Mouse (Mus musculus) ES-Bruce4 (cell line): Measurements from ENCODE around the gene Man1c1. TPM values are rescaled to one million over a fixed set of nuclear protein-coding genes. Genes with fewer than 3 reads are reported as not detected.

Source experiments
- H3K27ac ChIP-seq: 2 replicates; pipeline ENCODE4 v1.5.1; 2012; ENCODE audit warnings: low read length, inconsistent platforms; ENCODE audit not compliant: insufficient read depth
- H3K27me3 ChIP-seq: 2 replicates; pipeline ENCODE4 v1.6.1; 2012; ENCODE audit warnings: mild to moderate bottlenecking, low read length, inconsistent platforms; ENCODE audit not compliant: control insufficient read depth, poor library complexity, insufficient read depth, severe bottlenecking
- H3K36me3 ChIP-seq: 2 replicates; pipeline ENCODE4 v1.6.1; 2012; ENCODE audit warnings: inconsistent platforms, mild to moderate bottlenecking, low read length, moderate library complexity; ENCODE audit not compliant: control insufficient read depth, poor library complexity, insufficient read depth, severe bottlenecking
- H3K4me1 ChIP-seq: one replicate; pipeline ENCODE4 v1.8.1; 2011; ENCODE audit warnings: low read length; ENCODE audit not compliant: control insufficient read depth, insufficient read depth
- H3K4me3 ChIP-seq: 2 replicates; pipeline ENCODE4 v1.5.1; 2011; ENCODE audit warnings: low read depth, mild to moderate bottlenecking, low read length
- H3K9ac ChIP-seq: 2 replicates; pipeline ENCODE4 v1.6.1; 2012; ENCODE audit warnings: low read depth, mild to moderate bottlenecking, inconsistent platforms; ENCODE audit not compliant: poor library complexity, severe bottlenecking
- H3K9me3 ChIP-seq: replicated peaks from 2 replicates; pipeline ENCODE4 v1.6.1; 2012; ENCODE audit warnings: mild to moderate bottlenecking, low read length, inconsistent platforms; ENCODE audit not compliant: control insufficient read depth, poor library complexity, insufficient read depth, severe bottlenecking
- CTCF ChIP-seq: IDR thresholded peaks from one replicate; pipeline ENCODE4 v1.8.1; 2011; ENCODE audit warnings: low read depth, low read length
- EP300 ChIP-seq: IDR thresholded peaks from 2 replicates; pipeline ENCODE4 v1.6.1; 2011; ENCODE audit warnings: low read depth, low read length; ENCODE audit not compliant: insufficient read depth
- POLR2A ChIP-seq: IDR thresholded peaks from one replicate; pipeline ENCODE4 v1.8.1; 2011; ENCODE audit warnings: low read length; ENCODE audit not compliant: insufficient read depth
- polyA plus RNA-seq: library from polyadenylated mRNA; stranded (reverse); fragments of >200 nt; gene quantifications from 2 replicates; pipeline ENCODE4 v1.2.4, GENCODE M21; 2011; ENCODE audit warnings: low read depth; ENCODE audit not compliant: missing spikeins, insufficient read depth, insufficient read length

The Man1c1 gene
- polyA plus RNA-seq, 1 experiment, result 7.1 TPM

DNA sequence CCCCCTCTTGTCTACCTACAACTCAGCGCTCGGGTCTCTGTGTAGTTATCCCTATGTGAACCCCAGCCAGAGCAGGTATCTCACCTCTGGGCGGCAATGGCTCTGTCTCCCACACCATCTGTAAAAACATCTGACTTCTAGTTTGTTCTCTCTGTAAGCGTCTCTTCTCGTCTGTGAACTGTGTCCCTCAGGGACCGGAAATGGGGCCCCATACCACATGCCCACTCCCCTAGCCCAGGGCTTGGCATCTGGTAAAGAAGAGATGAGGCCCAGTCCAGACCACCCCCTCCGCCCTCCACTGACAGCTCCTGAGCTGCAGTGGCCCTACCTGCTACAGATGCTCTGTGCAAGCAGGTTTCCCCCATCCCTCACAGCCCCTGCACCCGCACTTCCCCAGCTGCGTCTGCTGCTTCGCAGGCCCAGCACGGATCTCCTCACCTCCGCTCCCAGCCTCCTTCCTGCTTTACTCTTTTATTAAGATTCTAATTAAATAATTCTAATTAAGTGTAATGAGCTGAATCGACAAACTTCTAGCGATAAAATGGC lies 33.3 kb upstream of the Man1c1 start:
- H3K27ac ChIP-seq, result no peak overlapping the region
- H3K4me3 ChIP-seq, result no peak overlapping the region
- H3K9ac ChIP-seq, result no peak overlapping the region
- no peaks in the 10 kb centered on the region for H3K9me3 ChIP-seq
- no peak for TF ChIP-seq POLR2A
- peaks cover 7% of the 10 kb centered on the region for H3K4me1 ChIP-seq
- H3K36me3 ChIP-seq, result no peaks in the 10 kb centered on the region
- no peaks in the 10 kb centered on the region for H3K27me3 ChIP-seq

DNA sequence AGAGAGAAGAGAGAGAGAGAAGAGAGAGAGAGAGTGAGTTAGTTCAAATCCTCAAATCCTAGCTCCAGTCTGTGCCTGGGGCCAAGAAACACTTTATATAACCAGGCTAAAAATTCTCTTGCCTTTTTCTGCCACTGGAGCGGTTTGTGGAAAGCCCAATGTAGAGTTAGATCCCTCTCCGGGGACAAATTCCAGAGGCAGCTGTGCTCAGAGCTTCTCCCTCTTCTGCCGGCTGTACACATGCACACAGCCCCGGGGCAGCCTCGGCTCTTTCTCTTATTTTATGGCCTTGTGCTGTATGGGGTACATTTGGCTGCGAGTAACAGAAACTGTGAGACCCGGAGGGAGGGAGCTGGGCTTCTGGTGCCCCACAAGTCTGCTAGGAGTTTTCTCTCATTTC lies 32.1 kb upstream of the Man1c1 start:
- H3K9me3 ChIP-seq, result no peaks in the 10 kb centered on the region
- H3K36me3 ChIP-seq, result no peaks in the 10 kb centered on the region
- no peak overlapping the region for H3K9ac ChIP-seq
- peaks cover 11% of the 10 kb centered on the region for H3K4me1 ChIP-seq
- H3K27me3 ChIP-seq, result no peaks in the 10 kb centered on the region
- no peak overlapping the region for H3K4me3 ChIP-seq
- no peak overlapping the region for H3K27ac ChIP-seq
- TF ChIP-seq CTCF (no peak), POLR2A (no peak), EP300 (no peak)

DNA sequence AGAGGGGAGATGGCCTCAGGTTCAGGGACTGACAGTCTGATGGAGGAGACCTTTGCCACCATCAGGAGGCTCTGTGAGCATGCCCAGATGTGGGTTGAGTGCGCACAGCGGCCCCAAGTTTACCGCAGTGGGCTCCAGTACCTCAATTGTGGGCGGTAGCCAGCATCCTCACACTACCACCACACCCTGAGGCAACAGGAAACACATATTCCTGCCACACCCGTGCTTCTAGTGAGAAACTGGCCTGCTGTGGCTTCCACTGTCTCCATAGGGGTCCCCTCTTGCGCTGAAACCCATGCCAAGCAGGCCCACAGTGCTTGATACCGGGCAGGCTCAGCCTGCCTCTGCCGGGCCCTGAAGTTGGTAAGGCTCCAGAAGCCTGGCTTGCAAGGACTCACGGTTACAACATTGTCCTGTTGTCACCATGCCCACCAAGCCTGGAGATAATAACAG lies 30.6 kb upstream of the Man1c1 start:
- Histone ChIP-seq H3K4me1 (peaks cover 11% of the 10 kb centered on the region), H3K27ac (peak overlapping the region; percentile 81), H3K9ac (no peak overlapping the region), H3K9me3 (no peaks in the 10 kb centered on the region), H3K4me3 (peak overlapping the region; percentile 6), H3K27me3 (no peaks in the 10 kb centered on the region), H3K36me3 (no peaks in the 10 kb centered on the region)
- TF ChIP-seq EP300 (peak; percentile 47; the same call in 1 of the 2 replicates), CTCF (no peak), POLR2A (no peak)

DNA sequence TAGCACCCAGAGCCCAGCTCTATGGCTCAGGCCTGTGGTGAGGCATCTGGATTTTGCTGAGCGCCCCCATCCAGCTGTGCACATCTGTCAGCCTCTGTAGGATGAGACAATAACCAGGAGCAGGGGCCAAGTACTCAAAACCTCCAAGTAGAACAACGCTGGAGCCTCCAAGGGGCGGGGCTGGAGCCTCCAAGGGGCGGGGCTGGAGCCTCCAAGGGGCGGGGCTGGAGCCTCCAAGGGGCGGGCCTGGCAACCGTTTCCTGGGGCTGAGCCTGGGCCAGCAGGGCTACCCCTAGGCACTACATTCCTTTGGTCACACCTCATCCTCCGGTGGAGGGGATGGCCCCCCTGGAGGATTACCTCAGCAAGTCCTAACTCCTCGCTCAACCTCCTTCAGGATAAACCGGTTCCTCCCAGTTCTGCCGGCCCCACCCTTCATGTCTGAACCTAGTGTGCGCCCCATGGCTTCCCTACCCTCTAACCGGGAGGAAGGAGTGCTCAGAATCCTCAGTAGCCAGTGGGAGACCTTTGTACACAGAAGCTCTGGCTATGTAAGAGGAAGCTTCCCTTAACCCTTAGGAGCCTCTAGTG lies 30.0 kb upstream of the Man1c1 start:
- H3K4me3 ChIP-seq, result peak overlapping the region; percentile 6
- H3K36me3 ChIP-seq, result no peaks in the 10 kb centered on the region
- H3K9ac ChIP-seq, result no peak overlapping the region
- TF ChIP-seq CTCF (no peak), EP300 (peak; percentile 94), POLR2A (peak; percentile 20)
- peaks cover 15% of the 10 kb centered on the region for H3K4me1 ChIP-seq
- H3K27me3 ChIP-seq, result no peaks in the 10 kb centered on the region
- peak overlapping the region; percentile 81 for H3K27ac ChIP-seq
- H3K9me3 ChIP-seq, result no peaks in the 10 kb centered on the region

DNA sequence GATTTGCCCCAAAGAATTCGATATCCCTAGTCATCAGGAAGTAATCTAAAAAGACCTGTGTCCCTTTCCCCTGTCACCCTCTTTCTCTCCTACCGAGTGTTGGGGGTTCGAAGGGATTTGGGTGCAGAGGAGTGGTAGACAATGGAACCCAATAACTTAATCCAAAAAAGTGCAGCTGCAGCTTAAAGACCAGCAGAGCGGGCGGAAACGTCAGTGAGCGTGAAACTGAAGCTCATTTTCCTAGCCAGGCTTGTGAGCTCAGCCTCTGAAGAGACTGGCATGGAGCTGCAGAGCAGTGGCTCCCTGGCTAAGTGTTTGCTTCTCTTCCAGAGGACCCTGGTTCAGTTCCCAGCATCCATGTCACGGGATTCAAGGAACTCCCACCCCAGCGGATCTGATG lies 29.3 kb upstream of the Man1c1 start:
- H3K9me3 ChIP-seq, result no peaks in the 10 kb centered on the region
- TF ChIP-seq CTCF (no peak), POLR2A (no peak), EP300 (no peak)
- H3K9ac ChIP-seq, result no peak overlapping the region
- H3K27me3 ChIP-seq, result no peaks in the 10 kb centered on the region
- H3K4me3 ChIP-seq, result no peak overlapping the region
- H3K36me3 ChIP-seq, result no peaks in the 10 kb centered on the region
- H3K4me1 ChIP-seq, result peaks cover 18% of the 10 kb centered on the region
- no peak overlapping the region for H3K27ac ChIP-seq

DNA sequence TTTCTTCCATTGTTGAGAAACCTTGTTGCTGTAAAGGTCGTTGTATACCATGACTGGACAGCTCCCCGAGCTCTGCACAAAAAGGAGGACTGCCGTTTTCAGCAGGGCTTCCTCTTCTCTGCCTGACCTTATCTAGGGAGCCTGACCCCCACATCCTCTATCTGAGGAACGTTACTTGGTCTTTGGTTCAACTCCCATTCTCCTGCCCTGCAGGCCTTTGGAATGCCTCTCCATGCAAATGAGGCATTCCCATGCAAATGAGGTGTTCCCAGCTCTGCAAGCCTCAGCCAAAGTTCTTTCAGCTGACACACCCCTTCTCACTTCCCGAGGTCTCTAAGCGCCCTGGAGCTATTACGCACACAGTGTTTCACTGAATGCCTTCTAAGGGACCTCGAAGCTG lies 26.0 kb upstream of the Man1c1 start:
- Histone ChIP-seq H3K27me3 (no peaks in the 10 kb centered on the region), H3K9ac (no peak overlapping the region), H3K36me3 (no peaks in the 10 kb centered on the region), H3K4me3 (no peak overlapping the region), H3K27ac (peak overlapping the region; percentile 66), H3K4me1 (peaks cover 17% of the 10 kb centered on the region), H3K9me3 (no peaks in the 10 kb centered on the region)
- TF ChIP-seq EP300 (peak; percentile 98), CTCF (no peak)
